Mouse (Mus musculus) neutrophil, adult 59 days (primary cell): ENCODE measurements around the gene Atf6b. TPM values are rescaled to one million over a fixed set of nuclear protein-coding genes. Genes with fewer than 3 reads are reported as not detected.

Source experiments
- total RNA-seq, 2 experiments: library from RNA; stranded (reverse); gene quantifications; 1 replicate in 1 of 2; 2 replicates in 1 of 2; pipeline ENCODE4 v1.2.4; 2023

Gene Atf6b
- total RNA-seq = 10 to 100 TPM; 61.2 to 71.9 TPM

GRCm38 (mm10) chr17:34646906-34647787, at the start of gene Atf6b:
Atf6b (plus strand) TSS chr17:34647146.

GRCm38 (mm10) chr17:34597566-34598095, 49.3 kb upstream of the Atf6b start, which contains the start of gene Ager:
Ager (plus strand) TSS chr17:34597862.

GRCm38 (mm10) chr17:34603375-34604060, 43.4 kb upstream of the Atf6b start, which contains the start of gene Rnf5:
Rnf5 (minus strand) TSS chr17:34603690.

GRCm38 (mm10) chr17:34604061-34604508, 42.9 kb upstream of the Atf6b start, which contains the start of gene Agpat1:
Agpat1 (plus strand) TSS chr17:34604262.

GRCm38 (mm10) chr17:34615871-34616270, 31.1 kb upstream of the Atf6b start, which contains the start of gene Egfl8:
Egfl8 (minus strand) TSS chr17:34615971.

GRCm38 (mm10) chr17:34627943-34628643, 18.9 kb upstream of the Atf6b start, which contains the start of gene Ppt2:
Ppt2 (minus strand) TSS chr17:34628510.

GRCm38 (mm10) chr17:34629221-34629751, 17.7 kb upstream of the Atf6b start, which contains the start of gene Prrt1:
Prrt1 (plus strand) TSS chr17:34629533.

GRCm38 (mm10) chr17:34644608-34645007, 2.3 kb upstream of the Atf6b start, which contains the start of gene Fkbpl:
Fkbpl (plus strand) TSS chr17:34644764.

GRCm38 (mm10) chr17:34670235-34670634, 23.3 kb downstream of the Atf6b start, which contains the start of gene Tnxb:
Tnxb (plus strand) TSS chr17:34670535.

Other genes with a start within 250 kb of the Atf6b start
- gene BC051142, start 248.3 kb upstream of the Atf6b start, total RNA-seq = under 1 TPM; 0.57 to 0.69 TPM
- gene Btnl4, start 169.8 kb upstream of the Atf6b start, total RNA-seq = not detected
- gene Btnl6, start 129.8 kb upstream of the Atf6b start, total RNA-seq = not detected
- gene Notch4, start 82.9 kb upstream of the Atf6b start, total RNA-seq = under 1 TPM; 0.22 to 0.87 TPM
- gene Gpsm3, start 57.3 kb upstream of the Atf6b start, total RNA-seq = 100 to 1,000 TPM; 393 to 441 TPM
- gene Pbx2, start 55.9 kb upstream of the Atf6b start, total RNA-seq = 10 to 100 TPM; 83.0 to 93.9 TPM
- gene Ager, start 49.3 kb upstream of the Atf6b start, total RNA-seq = 1 to 10 TPM; 7.1 to 8.5 TPM
- 10 to 100 TPM; 36.7 to 38.2 TPM for gene Rnf5, start 43.5 kb upstream of the Atf6b start, total RNA-seq
- 10 to 100 TPM; 49.9 to 51.8 TPM for gene Agpat1, start 42.9 kb upstream of the Atf6b start, total RNA-seq
- gene Egfl8, start 31.2 kb upstream of the Atf6b start, total RNA-seq = 1 to 10 TPM; 2.7 to 7.8 TPM
- gene Ppt2, start 18.6 kb upstream of the Atf6b start, total RNA-seq = 10 to 100 TPM; 33.7 to 40.0 TPM
- gene Prrt1, start 17.6 kb upstream of the Atf6b start, total RNA-seq = under 1 TPM in 1 of 2 experiments, not detected in 1; 0.53 TPM
- 10 to 100 TPM in 1 of 2 experiments, 1 to 10 TPM in 1; 9.7 to 16.6 TPM for gene Fkbpl, start 2.4 kb upstream of the Atf6b start, total RNA-seq
- gene Tnxb, start 23.4 kb downstream of the Atf6b start, total RNA-seq = under 1 TPM in 1 of 2 experiments, not detected in 1; 0.07 TPM
- 1 to 10 TPM in 1 of 2 experiments, under 1 TPM in 1; 0.38 to 1.2 TPM for gene C4b, start 96.7 kb downstream of the Atf6b start, total RNA-seq
- gene Cyp21a1, start 157.4 kb downstream of the Atf6b start, total RNA-seq = not detected
- gene Stk19, start 189.8 kb downstream of the Atf6b start, total RNA-seq = 10 to 100 TPM; 39.4 to 40.7 TPM
- 10 to 100 TPM; 46.2 to 53.2 TPM for gene Dxo, start 189.9 kb downstream of the Atf6b start, total RNA-seq
- gene Skiv2l, start 203.1 kb downstream of the Atf6b start, total RNA-seq = 10 to 100 TPM; 83.2 to 91.6 TPM
- gene Nelfe, start 203.2 kb downstream of the Atf6b start, total RNA-seq = 10 to 100 TPM; 24.1 to 27.8 TPM
- under 1 TPM; 0.64 to 0.73 TPM for gene Cfb, start 215.4 kb downstream of the Atf6b start, total RNA-seq
- gene Zbtb12, start 232.3 kb downstream of the Atf6b start, total RNA-seq = 1 to 10 TPM; 2.7 to 2.8 TPM
- gene Gm20547, start 234.9 kb downstream of the Atf6b start, total RNA-seq = not detected